In the genomic region with DNA sequence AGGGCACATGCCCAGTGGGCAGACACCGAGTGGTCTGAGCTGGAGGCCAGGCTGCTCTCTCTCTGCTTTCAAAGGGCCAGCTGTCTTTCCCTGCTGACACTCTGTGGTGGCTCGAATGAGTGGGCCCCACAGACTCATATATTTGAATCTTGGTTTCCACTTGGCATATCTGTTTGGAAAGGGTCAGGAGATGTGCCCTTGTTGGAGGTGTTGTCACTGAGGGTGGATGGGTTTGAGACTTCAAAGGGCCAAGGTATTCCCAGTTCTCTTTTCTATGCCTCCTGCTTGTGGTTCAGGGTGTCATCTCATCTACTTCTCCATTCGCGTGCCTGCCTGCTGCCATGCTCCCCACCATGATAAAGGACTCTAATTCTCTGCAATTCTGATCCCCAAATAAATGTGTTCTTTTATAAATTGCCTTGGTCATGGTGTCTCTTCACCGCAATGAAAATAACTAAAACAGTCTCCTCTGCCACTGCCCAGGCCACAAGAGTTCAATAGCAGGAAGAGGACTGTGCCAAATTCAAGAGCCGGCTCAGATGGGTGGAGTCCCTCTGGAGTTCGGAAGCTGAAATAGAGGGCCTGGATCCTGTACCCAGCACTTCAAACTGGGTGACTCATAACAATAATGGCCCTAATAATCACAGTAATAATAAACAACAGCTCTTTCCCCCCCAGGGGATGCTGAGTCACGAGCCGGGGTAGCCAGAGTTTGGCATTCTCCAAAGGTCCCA, we compare ENCODE assay signal across 8 mouse cellular contexts. TPM values are rescaled to one million over a fixed set of nuclear protein-coding genes. Genes with fewer than 3 reads are reported as not detected.
DNase-seq lines count a peak whose midpoint lies in the region; ATAC-seq and TF ChIP-seq lines count a peak whose summit lies in the region.

No protein-coding gene starts in this region.

- peaks cover 32% of the 10 kb centered on the region for H3K36me3 ChIP-seq in kidney, embryonic 15.5 days

- no peak overlapping the region for H3K4me2 ChIP-seq in kidney, embryonic 15.5 days

- H3K9me3 ChIP-seq in kidney, embryonic 15.5 days (replicated peaks), result no peaks in the 10 kb centered on the region

- no peaks in the 10 kb centered on the region for H3K27me3 ChIP-seq in kidney, embryonic 15.5 days

- H3K4me1 ChIP-seq in kidney, embryonic 15.5 days, result peaks cover 14% of the 10 kb centered on the region

- DNase-seq in layer of hippocampus, adult 2 months (ENCODE audit: low spot score in 2 of 2), result no peak
- DNase-seq in layer of hippocampus, postnatal 36 days, result no peak
- DNase-seq in adrenal gland, postnatal 36 days, result peak; percentile 45 to 60
- DNase-seq in skeletal muscle tissue, adult 2 months (ENCODE audit: low read depth, low spot score), result peak; percentile 73
- no peak for DNase-seq in layer of hippocampus, adult 11-12 months (ENCODE audit: low spot score)
- DNase-seq in layer of hippocampus, adult 18-20 months (ENCODE audit: low spot score in 2 of 2), result no peak
- DNase-seq in cerebellum, postnatal 14 days, result no peak

- no peak for ATAC-seq in kidney, embryonic 15.5 days (replicated peaks; ENCODE audit: low FRiP score)

- 69% methylated on average over 9 of the region's 9 CpGs for WGBS in kidney, embryonic 15.5 days

- H3K27ac ChIP-seq in layer of hippocampus, adult 2 months, result 0 out of 2 replicates have a peak overlapping the region, but pooled peaks have one; percentile 10
- H3K27ac ChIP-seq in kidney, embryonic 15.5 days, result peak overlapping the region; percentile 48; the same call in 1 of the 2 replicates

- H3K9ac ChIP-seq in kidney, embryonic 15.5 days, result no peak overlapping the region

- TF ChIP-seq CTCF in layer of hippocampus, adult 2 months (conservative IDR thresholded peaks at IDR 0.05), result no peak

- H3K4me3 ChIP-seq in layer of hippocampus, adult 2 months, result no peak overlapping the region
- H3K4me3 ChIP-seq in kidney, embryonic 15.5 days (replicated peaks), result no peak overlapping the region

RNA-seq across cellular contexts. Expression of gene Tyk2, which starts 3.7 kb away (rescaled TPM):
- 10 to 100 TPM; 16.8 to 21.5 TPM for total RNA-seq in layer of hippocampus, adult 2 months (2021)
- 10 to 100 TPM; 14.6 to 18.0 TPM for total RNA-seq in layer of hippocampus, postnatal 36 days (2021)
- 10 to 100 TPM; 14.6 to 15.2 TPM for total RNA-seq in adrenal gland, postnatal 36 days (2021)
- 12.7 and 15.5 TPM in 2 replicates for polyA plus RNA-seq in kidney, embryonic 15.5 days (2015; fragmentation: Nextera tagmentation; extraction: Ambion mirVana)
- total RNA-seq in layer of hippocampus, adult 18-20 months (2021), result 10 to 100 TPM; 13.5 to 15.3 TPM

RNA-seq across cellular contexts. Expression of gene Cdc37, which starts 15.0 kb away (rescaled TPM):
- 100 to 1,000 TPM; 144 to 150 TPM for total RNA-seq in layer of hippocampus, adult 2 months (2021)
- total RNA-seq in layer of hippocampus, postnatal 36 days (2021), result 100 to 1,000 TPM; 142 to 150 TPM
- 100 to 1,000 TPM; 180 to 201 TPM for total RNA-seq in adrenal gland, postnatal 36 days (2021)
- 332 and 351 TPM in 2 replicates for polyA plus RNA-seq in kidney, embryonic 15.5 days (2015; fragmentation: Nextera tagmentation; extraction: Ambion mirVana)
- total RNA-seq in layer of hippocampus, adult 18-20 months (2021), result 100 to 1,000 TPM; 163 TPM

RNA-seq across cellular contexts. Expression of gene Pde4a, which starts 30.8 kb away (rescaled TPM):
- 10 to 100 TPM; 86.6 to 89.3 TPM for total RNA-seq in layer of hippocampus, adult 2 months (2021)
- 10 to 100 TPM; 84.2 to 86.8 TPM for total RNA-seq in layer of hippocampus, postnatal 36 days (2021)
- 10 to 100 TPM in 1 of 2 experiments, 1 to 10 TPM in 1; 8.6 to 10.6 TPM for total RNA-seq in adrenal gland, postnatal 36 days (2021)
- polyA plus RNA-seq in kidney, embryonic 15.5 days (2015; fragmentation: Nextera tagmentation; extraction: Ambion mirVana), result 12.6 and 12.7 TPM in 2 replicates
- 10 to 100 TPM; 83.4 to 86.6 TPM for total RNA-seq in layer of hippocampus, adult 18-20 months (2021)

RNA-seq across cellular contexts. Expression of gene Raver1, which starts 43.0 kb away (rescaled TPM):
- total RNA-seq in layer of hippocampus, adult 2 months (2021), result 10 to 100 TPM; 34.5 to 36.5 TPM
- 10 to 100 TPM; 29.9 to 31.5 TPM for total RNA-seq in layer of hippocampus, postnatal 36 days (2021)
- total RNA-seq in adrenal gland, postnatal 36 days (2021), result 10 to 100 TPM; 50.0 to 57.1 TPM
- polyA plus RNA-seq in kidney, embryonic 15.5 days (2015; fragmentation: Nextera tagmentation; extraction: Ambion mirVana), result 67.9 and 76.3 TPM in 2 replicates
- total RNA-seq in layer of hippocampus, adult 18-20 months (2021), result 10 to 100 TPM; 32.9 TPM

RNA-seq across cellular contexts. Expression of gene Gm38431, which starts 43.0 kb away (rescaled TPM):
- total RNA-seq in layer of hippocampus, adult 2 months (2021), result 1 to 10 TPM; 2.9 to 3.8 TPM
- total RNA-seq in layer of hippocampus, postnatal 36 days (2021), result 1 to 10 TPM; 4.8 to 5.0 TPM
- under 1 TPM; 0.60 to 0.82 TPM for total RNA-seq in adrenal gland, postnatal 36 days (2021)
- 2.2 and 3.0 TPM in 2 replicates for polyA plus RNA-seq in kidney, embryonic 15.5 days (2015; fragmentation: Nextera tagmentation; extraction: Ambion mirVana)
- total RNA-seq in layer of hippocampus, adult 18-20 months (2021), result 1 to 10 TPM; 2.2 to 2.7 TPM

Comparison
In these comparisons a context has a peak if more than half of its experiments do, and no peak if none do; other contexts are left out.
1. DNase-seq: peak in adrenal gland, postnatal 36 days (2 of 2) and skeletal muscle tissue, adult 2 months (single experiment); none in layer of hippocampus, adult 2 months (0 of 2), layer of hippocampus, postnatal 36 days (0 of 2), layer of hippocampus, adult 11-12 months (single experiment), layer of hippocampus, adult 18-20 months (0 of 2) and cerebellum, postnatal 14 days (0 of 2).
2. RNA of gene Pde4a, which starts 30.8 kb away (total RNA-seq): 86.6 to 89.3 TPM in layer of hippocampus, adult 2 months, 84.2 to 86.8 TPM in layer of hippocampus, postnatal 36 days and 83.4 to 86.6 TPM in layer of hippocampus, adult 18-20 months; 8.6 to 10.6 TPM in adrenal gland, postnatal 36 days; every median in the first group is over 4 times any median in the second.